Mouse (Mus musculus): ENCODE data around the gene Ptprg.

DNA sequence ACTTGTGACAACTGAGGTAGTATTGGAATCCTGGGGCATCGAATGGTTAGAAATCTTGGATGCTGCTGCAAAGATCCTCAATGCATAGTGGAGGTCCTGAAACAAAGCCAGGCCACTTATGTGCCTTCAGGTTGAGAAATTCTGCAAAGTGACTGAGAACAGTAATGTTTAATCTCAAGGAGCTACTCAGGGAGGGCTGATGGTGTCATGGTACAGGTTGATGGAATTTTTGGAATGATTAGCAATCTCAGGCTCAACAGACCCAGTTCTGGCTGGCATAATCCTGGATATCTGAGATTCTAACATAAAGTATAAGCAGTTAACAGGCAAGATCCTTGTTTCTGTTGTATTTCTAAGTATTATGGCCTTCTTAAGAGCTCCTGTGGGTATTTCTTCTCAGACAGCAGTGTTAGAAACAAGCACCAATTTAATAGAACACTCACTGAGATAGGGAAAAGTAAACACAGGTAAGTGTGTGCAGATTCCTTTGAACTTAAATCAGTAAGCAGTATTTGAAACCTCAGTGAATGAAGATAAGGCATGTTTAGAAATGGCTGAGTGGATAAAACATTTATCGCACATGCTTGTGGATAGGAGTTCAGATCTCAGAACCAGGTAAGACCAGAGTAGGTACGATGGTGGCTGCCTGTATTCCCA, 493.0 kb downstream of the Ptprg start:
- TF ChIP-seq CTCF (IDR thresholded peaks at IDR 0.05; ENCODE audit: borderline replicate concordance, insufficient read depth, low read depth, low read length) (no peak), POLR2A (IDR thresholded peaks at IDR 0.05; ENCODE audit: borderline replicate concordance, insufficient read depth, low read length) (no peak)

Measured in cerebellum, adult 2 months (tissue).